Mouse (Mus musculus): Measurements from ENCODE around the gene Rps6kb1. TPM values are rescaled to one million over a fixed set of nuclear protein-coding genes. Genes with fewer than 3 reads are reported as not detected.

Rps6kb1 gene
- 49.5 and 49.8 TPM in 2 replicates for polyA plus RNA-seq (2015; fragmentation: Nextera tagmentation; extraction: Ambion mirVana)

GRCm38 (mm10) chr11:86544639-86545299, at the start of gene Rps6kb1, which contains the start of gene Tubd1:
Gene Rps6kb1, minus strand, starts transcription at chr11:86544805.
Gene Tubd1, plus strand, starts transcription at chr11:86544991.
- Histone ChIP-seq H3K27me3 (no peaks in the 10 kb centered on the region), H3K9me3 (no peaks in the 10 kb centered on the region), H3K4me1 (replicated peaks) (peaks cover 31% of the 10 kb centered on the region), H3K4me3 (peak within 1 kb of the TSS; percentile 65), H3K36me3 (peaks cover 3% of the 10 kb centered on the region), H3K9ac (peak within 1 kb of the TSS; percentile 74), H3K27ac (replicated peaks) (peak within 1 kb of the TSS; percentile 89), H3K4me2 (peak within 1 kb of the TSS; percentile 78)
- under 1% methylated on average over 43 of the region's 43 CpGs for WGBS
- ATAC-seq (ENCODE audit: low FRiP score, low read depth), result peak; percentile 98

- ATAC-seq (ENCODE audit: low FRiP score, low read depth), result no peak
- no peaks in the 10 kb centered on the region for H3K36me3 ChIP-seq
- H3K4me3 ChIP-seq, result no peak overlapping the region
- H3K9me3 ChIP-seq, result no peaks in the 10 kb centered on the region
- H3K4me2 ChIP-seq, result no peak overlapping the region
- no peaks in the 10 kb centered on the region for H3K27me3 ChIP-seq
- WGBS, result 72% methylated on average over 5 of the region's 5 CpGs
- no peak overlapping the region for H3K9ac ChIP-seq
- H3K27ac ChIP-seq (replicated peaks), result 0 out of 2 replicates have a peak overlapping the region, but pooled peaks have one; percentile 16
- 0 out of 2 replicates have a peak, but pooled peaks cover 5% of the 10 kb centered on the region for H3K4me1 ChIP-seq (replicated peaks)
Measured at GRCm38 (mm10) chr11:86593443-86593842, 48.8 kb upstream of the Rps6kb1 start.

- WGBS, result 22% methylated on average over 3 of the region's 3 CpGs
- ATAC-seq (ENCODE audit: low FRiP score, low read depth), result no peak
Measured at GRCm38 (mm10) chr11:86592993-86593392, 48.4 kb upstream of the Rps6kb1 start.

GRCm38 (mm10) chr11:86591931-86592616, 47.5 kb upstream of the Rps6kb1 start:
- no peak for ATAC-seq (ENCODE audit: low FRiP score, low read depth)
- H3K4me3 ChIP-seq, result no peak overlapping the region
- no peak overlapping the region for H3K9ac ChIP-seq
- H3K4me2 ChIP-seq, result no peak overlapping the region
- WGBS, result 89% methylated on average over 2 of the region's 2 CpGs
- H3K4me1 ChIP-seq (replicated peaks), result 0 out of 2 replicates have a peak, but pooled peaks cover 5% of the 10 kb centered on the region
- H3K9me3 ChIP-seq, result no peaks in the 10 kb centered on the region
- H3K27me3 ChIP-seq, result no peaks in the 10 kb centered on the region
- no peak overlapping the region for H3K27ac ChIP-seq (replicated peaks)
- no peaks in the 10 kb centered on the region for H3K36me3 ChIP-seq

More at GRCm38 (mm10) chr11:86592993-86593392, 48.4 kb upstream of the Rps6kb1 start:
- H3K9ac ChIP-seq, result no peak overlapping the region
- H3K4me1 ChIP-seq (replicated peaks), result 0 out of 2 replicates have a peak, but pooled peaks cover 5% of the 10 kb centered on the region
- no peak overlapping the region for H3K4me3 ChIP-seq
- H3K27ac ChIP-seq (replicated peaks), result no peak overlapping the region
- no peaks in the 10 kb centered on the region for H3K27me3 ChIP-seq
- no peak overlapping the region for H3K4me2 ChIP-seq
- no peaks in the 10 kb centered on the region for H3K36me3 ChIP-seq
- H3K9me3 ChIP-seq, result no peaks in the 10 kb centered on the region

- WGBS, result 91% methylated on average over 4 of the region's 4 CpGs
- no peaks in the 10 kb centered on the region for H3K27me3 ChIP-seq
- 0 out of 2 replicates have a peak, but pooled peaks cover 7% of the 10 kb centered on the region for H3K4me1 ChIP-seq (replicated peaks)
- H3K4me3 ChIP-seq, result no peak overlapping the region
- no peak for ATAC-seq (ENCODE audit: low FRiP score, low read depth)
- H3K36me3 ChIP-seq, result no peaks in the 10 kb centered on the region
- H3K9ac ChIP-seq, result no peak overlapping the region
- no peak overlapping the region for H3K4me2 ChIP-seq
- H3K9me3 ChIP-seq, result no peaks in the 10 kb centered on the region
- H3K27ac ChIP-seq (replicated peaks), result no peak overlapping the region
Measured at GRCm38 (mm10) chr11:86591301-86591845, 46.8 kb upstream of the Rps6kb1 start.

GRCm38 (mm10) chr11:86590579-86590978, 46.0 kb upstream of the Rps6kb1 start:
- Histone ChIP-seq H3K4me1 (replicated peaks) (0 out of 2 replicates have a peak, but pooled peaks cover 8% of the 10 kb centered on the region), H3K36me3 (no peaks in the 10 kb centered on the region), H3K27ac (replicated peaks) (no peak overlapping the region), H3K4me2 (no peak overlapping the region), H3K9ac (no peak overlapping the region), H3K4me3 (no peak overlapping the region), H3K9me3 (no peaks in the 10 kb centered on the region), H3K27me3 (no peaks in the 10 kb centered on the region)
- no peak for ATAC-seq (ENCODE audit: low FRiP score, low read depth)
- WGBS, result 90% methylated on average over 10 of the region's 10 CpGs

- Histone ChIP-seq H3K27me3 (no peaks in the 10 kb centered on the region), H3K4me2 (no peak overlapping the region), H3K9me3 (no peaks in the 10 kb centered on the region), H3K9ac (no peak overlapping the region), H3K27ac (replicated peaks) (no peak overlapping the region), H3K4me1 (replicated peaks) (0 out of 2 replicates have a peak, but pooled peaks cover 8% of the 10 kb centered on the region), H3K36me3 (no peaks in the 10 kb centered on the region), H3K4me3 (no peak overlapping the region)
- 94% methylated on average over 4 of the region's 4 CpGs for whole genome bisulfite sequencing
- ATAC-seq (ENCODE audit: low FRiP score, low read depth), result no peak
Measured at GRCm38 (mm10) chr11:86590066-86590465, 45.5 kb upstream of the Rps6kb1 start.

- no peak for ATAC-seq (ENCODE audit: low FRiP score, low read depth)
- 96% methylated on average over 4 of the region's 4 CpGs for WGBS
- Histone ChIP-seq H3K9ac (no peak overlapping the region), H3K9me3 (no peaks in the 10 kb centered on the region), H3K4me1 (replicated peaks) (0 out of 2 replicates have a peak, but pooled peaks cover 6% of the 10 kb centered on the region), H3K27me3 (no peaks in the 10 kb centered on the region), H3K36me3 (no peaks in the 10 kb centered on the region; the same call in 1 of the 2 replicates), H3K4me2 (no peak overlapping the region), H3K27ac (replicated peaks) (no peak overlapping the region), H3K4me3 (no peak overlapping the region)
Measured at GRCm38 (mm10) chr11:86588583-86589298, 44.1 kb upstream of the Rps6kb1 start.

GRCm38 (mm10) chr11:86587830-86588229, 43.2 kb upstream of the Rps6kb1 start:
- Histone ChIP-seq H3K9me3 (no peaks in the 10 kb centered on the region), H3K9ac (no peak overlapping the region), H3K27me3 (no peaks in the 10 kb centered on the region), H3K4me1 (replicated peaks) (0 out of 2 replicates have a peak, but pooled peaks cover 3% of the 10 kb centered on the region), H3K4me3 (no peak overlapping the region), H3K36me3 (no peaks in the 10 kb centered on the region; the same call in 1 of the 2 replicates), H3K27ac (replicated peaks) (no peak overlapping the region), H3K4me2 (no peak overlapping the region)
- ATAC-seq (ENCODE audit: low FRiP score, low read depth), result no peak
- 53% methylated on average over 7 of the region's 7 CpGs for WGBS

GRCm38 (mm10) chr11:86586868-86587792, 42.5 kb upstream of the Rps6kb1 start:
- no peak for ATAC-seq (ENCODE audit: low FRiP score, low read depth)
- Histone ChIP-seq H3K36me3 (no peaks in the 10 kb centered on the region; the same call in 1 of the 2 replicates), H3K4me3 (peak overlapping the region; percentile 7; the same call in 1 of the 2 replicates), H3K4me1 (replicated peaks) (0 out of 2 replicates have a peak, but pooled peaks cover 3% of the 10 kb centered on the region), H3K27ac (replicated peaks) (no peak overlapping the region), H3K4me2 (peak overlapping the region; percentile 41), H3K27me3 (no peaks in the 10 kb centered on the region), H3K9me3 (no peaks in the 10 kb centered on the region), H3K9ac (0 out of 2 replicates have a peak overlapping the region, but pooled peaks have one; percentile 14)
- 17% methylated on average over 15 of the region's 15 CpGs for WGBS
